Mouse (Mus musculus) lung, adult 2 months (tissue): ENCODE measurements around the gene Rrp1.

Experiments
- CTCF ChIP-seq: fragments of 200-500 bp; IDR thresholded peaks from 2 replicates; pipeline ENCODE4 v1.5.1; 2011; ENCODE audit warnings: mild to moderate bottlenecking, low read length, control low read depth; ENCODE audit not compliant: insufficient read depth
- POLR2A ChIP-seq: fragments of 200-500 bp; IDR thresholded peaks from 2 replicates; pipeline ENCODE4 v1.6.1; 2011; ENCODE audit warnings: low read depth, mild to moderate bottlenecking, control low read depth, low read length, borderline replicate concordance; ENCODE audit errors: extremely low read depth

DNA sequence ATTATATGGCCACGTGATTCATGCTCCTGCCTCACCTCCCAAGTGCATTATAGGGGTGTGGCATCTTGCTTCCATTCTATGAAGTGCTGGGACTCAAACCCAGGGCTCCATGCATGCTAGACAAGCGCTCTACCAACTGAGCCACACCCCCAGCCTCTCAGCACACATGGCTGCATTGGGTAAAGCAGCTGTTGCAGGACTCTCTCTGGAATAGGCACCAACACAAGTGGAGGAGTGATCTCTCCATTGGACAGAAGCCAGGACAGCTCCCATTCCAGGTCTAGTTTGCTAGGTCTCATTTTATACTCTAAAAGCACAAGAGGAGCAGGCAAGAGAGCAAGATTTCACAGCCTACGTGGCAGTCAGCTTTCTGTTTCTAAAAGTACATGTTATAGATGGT is 29.3 kb downstream of the Rrp1 start:
- TF ChIP-seq POLR2A = no peak
- TF ChIP-seq CTCF = no peak
